Mouse (Mus musculus) heart, embryonic 16.5 days (tissue): ENCODE measurements around the gene Slc20a1. TPM values are rescaled to one million over a fixed set of nuclear protein-coding genes. Genes with fewer than 3 reads are reported as not detected.
A peak's percentile ranks its signal among the peaks of the same experiment; 100 is the strongest.

Experiments
- ATAC-seq: fragments of 200-750 bp; cut with Nextera tagmentation; replicated peaks from 2 replicates; pipeline ENCODE4 v1.8.0; 2017; ENCODE audit warnings: moderate number of reproducible peaks; ENCODE audit not compliant: insufficient read depth, low FRiP score; ENCODE audit errors: extremely low read depth
- H3K27ac ChIP-seq: fragments of 300-500 bp; sonication (generic); 2 replicates; pipeline ENCODE4 v1.5.1; 2014; ENCODE audit warnings: mild to moderate bottlenecking, low read length, control low read depth, moderate library complexity
- H3K27me3 ChIP-seq: fragments of 300-500 bp; sonication (generic); 2 replicates; pipeline ENCODE4 v1.6.1; 2014; ENCODE audit warnings: low read length, mixed read lengths; ENCODE audit not compliant: control insufficient read depth, insufficient read depth
- H3K36me3 ChIP-seq: fragments of 300-500 bp; sonication (generic); 2 replicates; pipeline ENCODE4 v1.6.1; 2014; ENCODE audit not compliant: control insufficient read depth, insufficient read depth
- H3K4me1 ChIP-seq: fragments of 300-500 bp; sonication (generic); 2 replicates; pipeline ENCODE4 v1.6.1; 2014; ENCODE audit warnings: low read length, mixed read lengths; ENCODE audit not compliant: control insufficient read depth, insufficient read depth
- H3K4me2 ChIP-seq: fragments of 300-500 bp; sonication (generic); 2 replicates; pipeline ENCODE4 v1.6.1; 2014; ENCODE audit warnings: low read depth, mild to moderate bottlenecking, control low read depth, low read length
- H3K4me3 ChIP-seq: fragments of 300-500 bp; sonication (generic); 2 replicates; pipeline ENCODE4 v1.5.1; 2014; ENCODE audit warnings: mild to moderate bottlenecking, control low read depth, low read length
- H3K9ac ChIP-seq: fragments of 300-500 bp; sonication (generic); 2 replicates; pipeline ENCODE4 v1.6.1; 2014; ENCODE audit warnings: low read length, control low read depth
- H3K9me3 ChIP-seq: fragments of 300-500 bp; sonication (generic); replicated peaks from 2 replicates; pipeline ENCODE4 v1.6.1; 2016; ENCODE audit warnings: low read length; ENCODE audit not compliant: control insufficient read depth
- WGBS: fragments of 180-500 bp; shearing (Covaris S2); extraction: QIAGEN DNeasy Blood & Tissue Kit; methylation state at CpG from one replicate; pipeline ENCODE4 v1.1.7; 2014; 5-methylcytosine and 5-hydroxymethylcytosine counted together
- polyA plus RNA-seq: library from polyadenylated mRNA; unstranded; fragments of >200 nt; fragmentation: Nextera tagmentation; extraction: Ambion mirVana; gene quantifications from 2 replicates; pipeline ENCODE4 v1.2.1, GENCODE M21; 2015

Gene Slc20a1
- polyA plus RNA-seq, 1 experiment from 2014 or later = 21.1 TPM

DNA sequence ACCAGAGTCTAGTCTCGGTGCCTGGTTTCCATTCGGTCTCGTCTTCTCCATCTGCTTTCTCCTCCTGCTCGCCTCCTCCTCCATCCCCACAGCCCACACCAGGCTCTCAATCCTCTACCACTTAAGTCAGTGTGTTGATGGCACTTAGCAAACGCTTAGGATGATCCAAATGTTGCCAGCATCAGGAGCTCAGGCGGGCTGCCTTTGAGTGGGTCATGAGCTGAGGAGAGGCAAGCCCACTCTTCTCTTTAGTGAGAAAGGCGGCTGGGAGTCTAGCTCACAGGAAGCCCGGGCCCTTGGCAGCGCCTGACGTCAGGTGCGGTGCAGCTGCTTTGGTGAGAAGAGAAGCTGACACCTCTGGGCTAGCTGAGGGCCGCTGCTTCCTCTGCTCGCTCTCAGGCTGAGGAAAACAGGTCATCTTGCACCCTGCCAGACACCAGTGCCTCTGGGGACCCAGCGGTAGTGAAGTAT, 15.0 kb upstream of the Slc20a1 start:
- peak; percentile 46 for ATAC-seq
- 46% methylated on average over 14 of the region's 14 CpGs for WGBS
- H3K36me3 ChIP-seq = no peaks in the 10 kb centered on the region
- H3K4me3 ChIP-seq = no peak overlapping the region
- H3K9ac ChIP-seq = no peak overlapping the region
- no peaks in the 10 kb centered on the region for H3K9me3 ChIP-seq
- H3K27me3 ChIP-seq = no peaks in the 10 kb centered on the region
- peak overlapping the region; percentile 3; the same call in 1 of the 2 replicates for H3K4me2 ChIP-seq
- H3K4me1 ChIP-seq = peaks cover 5% of the 10 kb centered on the region; the same call in 1 of the 2 replicates
- peak overlapping the region; percentile 28; the same call in 1 of the 2 replicates for H3K27ac ChIP-seq

DNA sequence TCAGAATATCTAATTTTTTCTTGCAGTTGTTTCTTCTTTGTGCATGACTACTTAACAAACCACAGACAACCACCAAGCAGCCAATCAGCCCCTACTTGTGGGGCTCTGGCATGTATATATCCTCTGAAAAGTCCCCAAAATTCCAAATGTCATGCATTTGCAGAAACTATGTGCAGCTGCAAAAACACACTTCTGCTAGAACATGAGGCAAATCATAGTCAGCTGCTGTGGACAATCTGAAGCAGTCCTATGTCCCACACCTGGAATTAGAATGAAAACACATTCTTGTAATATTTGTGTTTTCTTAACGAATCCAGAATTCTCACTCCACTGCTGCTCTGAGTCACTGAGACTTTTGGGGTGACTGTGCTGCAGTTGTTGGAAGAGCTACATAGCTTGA, 13.7 kb upstream of the Slc20a1 start:
- ATAC-seq = no peak
- no peaks in the 10 kb centered on the region for H3K9me3 ChIP-seq
- no peaks in the 10 kb centered on the region for H3K27me3 ChIP-seq
- H3K4me3 ChIP-seq = no peak overlapping the region
- no peaks in the 10 kb centered on the region for H3K36me3 ChIP-seq
- peaks cover 5% of the 10 kb centered on the region; the same call in 1 of the 2 replicates for H3K4me1 ChIP-seq
- 64% methylated on average over 1 of the region's 1 CpGs for WGBS
- H3K27ac ChIP-seq = no peak overlapping the region
- no peak overlapping the region for H3K9ac ChIP-seq
- no peak overlapping the region for H3K4me2 ChIP-seq

DNA sequence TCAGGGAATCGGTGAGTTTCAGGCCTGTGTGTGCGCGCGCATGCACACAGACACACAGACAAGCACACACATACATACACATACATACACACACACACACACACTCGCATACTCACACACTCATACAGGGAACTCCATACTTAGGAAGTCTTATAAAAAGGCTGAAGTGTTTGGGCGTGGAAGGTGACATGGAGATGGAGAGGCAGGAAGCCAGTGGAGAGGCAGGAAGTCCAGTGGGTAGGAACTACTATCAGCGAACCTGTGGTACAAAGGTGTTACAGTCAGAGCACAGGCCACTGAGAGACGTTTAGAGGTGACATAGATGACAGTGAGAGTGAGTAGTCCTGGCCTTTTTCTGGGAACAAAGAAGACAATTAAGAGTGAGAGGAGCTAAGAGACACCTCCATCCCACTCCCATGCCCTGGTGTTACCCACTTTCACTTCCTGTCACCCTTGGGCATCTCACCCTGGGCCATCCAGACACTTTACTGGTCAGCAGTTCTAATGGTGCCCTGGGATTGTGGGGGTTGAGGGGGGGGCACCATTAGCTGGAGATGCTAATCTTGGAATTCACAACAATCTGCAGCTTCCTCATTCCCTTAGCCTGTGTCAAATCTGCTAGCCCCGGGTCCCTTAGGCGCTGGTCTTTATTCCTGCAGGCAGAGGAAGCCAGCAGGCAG, 12.8 kb upstream of the Slc20a1 start:
- Histone ChIP-seq H3K27me3 (no peaks in the 10 kb centered on the region), H3K4me1 (peaks cover 5% of the 10 kb centered on the region; the same call in 1 of the 2 replicates), H3K4me3 (no peak overlapping the region), H3K4me2 (no peak overlapping the region), H3K9ac (no peak overlapping the region), H3K27ac (no peak overlapping the region), H3K36me3 (no peaks in the 10 kb centered on the region), H3K9me3 (no peaks in the 10 kb centered on the region)
- no peak for ATAC-seq
- whole genome bisulfite sequencing = 76% methylated on average over 10 of the region's 10 CpGs

DNA sequence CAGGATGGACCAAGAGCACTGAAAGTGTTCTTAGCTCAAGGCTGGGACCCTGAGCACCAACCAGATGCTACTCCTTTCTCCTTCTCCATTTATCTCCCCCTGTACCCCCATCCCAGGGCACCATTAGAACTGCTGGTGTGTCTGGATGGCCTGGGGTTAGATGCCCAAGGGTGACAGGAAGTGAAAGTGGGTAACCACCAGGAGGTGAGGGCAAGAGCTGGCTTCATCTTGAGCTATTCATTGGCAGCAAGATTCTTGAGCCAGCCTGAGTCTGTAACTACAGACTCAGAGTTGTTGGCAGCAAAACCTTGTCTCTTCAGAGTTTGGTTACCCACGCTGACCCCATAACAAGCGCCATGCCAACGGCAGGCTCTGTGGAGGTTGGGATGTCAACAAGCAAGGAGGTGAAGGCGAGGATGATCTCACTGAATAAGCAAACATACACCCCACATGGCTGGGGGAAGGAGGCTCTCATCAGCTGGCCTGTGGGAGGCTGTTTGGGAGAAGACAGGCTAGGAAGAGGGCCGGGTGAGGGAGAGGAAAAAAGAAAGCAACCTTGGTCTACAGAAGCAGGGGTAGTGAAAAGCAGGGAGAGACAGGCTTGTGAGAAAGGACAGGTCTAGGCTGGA, 12.2 kb upstream of the Slc20a1 start:
- H3K4me1 ChIP-seq = peaks cover 5% of the 10 kb centered on the region; the same call in 1 of the 2 replicates
- no peak overlapping the region for H3K4me2 ChIP-seq
- WGBS = 56% methylated on average over 5 of the region's 5 CpGs
- no peak overlapping the region for H3K27ac ChIP-seq
- H3K4me3 ChIP-seq = no peak overlapping the region
- H3K9ac ChIP-seq = no peak overlapping the region
- ATAC-seq = no peak
- H3K27me3 ChIP-seq = no peaks in the 10 kb centered on the region
- H3K9me3 ChIP-seq = no peaks in the 10 kb centered on the region
- H3K36me3 ChIP-seq = no peaks in the 10 kb centered on the region

DNA sequence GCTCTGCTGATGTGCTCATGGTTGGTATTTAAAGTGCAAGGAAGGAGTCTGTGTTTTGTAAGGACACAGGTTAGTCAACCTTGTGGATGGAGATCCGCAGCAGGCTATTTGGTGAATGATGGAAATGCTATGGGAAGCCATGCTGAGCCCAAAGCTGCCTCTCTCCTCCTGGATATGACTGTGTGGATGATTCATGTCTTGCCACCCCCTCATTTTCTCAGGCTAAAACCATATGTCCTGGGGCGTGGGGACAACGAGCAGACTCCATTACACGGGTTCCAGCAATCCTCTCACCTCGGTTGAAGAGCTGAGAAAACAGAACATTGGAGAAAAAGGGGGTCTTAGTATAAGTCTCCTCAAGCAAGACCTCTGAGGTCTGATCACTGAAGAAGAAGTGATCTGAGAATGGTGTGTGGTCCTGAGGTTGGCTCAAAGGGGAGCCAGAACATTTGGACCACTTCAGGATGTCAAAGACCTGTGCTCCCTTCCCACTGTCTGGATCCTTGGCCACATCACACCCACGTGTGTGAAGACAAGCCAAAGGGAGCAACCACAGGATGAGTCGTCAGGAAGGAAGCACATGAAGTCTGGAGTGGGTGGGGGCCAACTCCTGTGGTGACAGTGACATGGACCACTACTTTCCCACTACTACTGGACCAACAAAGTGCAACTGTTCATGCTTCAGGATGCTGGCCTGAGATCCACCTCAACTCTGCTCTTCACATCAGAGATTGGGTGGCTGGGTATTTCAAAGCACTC, 6.0 kb upstream of the Slc20a1 start:
- H3K4me2 ChIP-seq = no peak overlapping the region
- no peaks in the 10 kb centered on the region for H3K9me3 ChIP-seq
- no peak for ATAC-seq
- no peaks in the 10 kb centered on the region for H3K27me3 ChIP-seq
- 73% methylated on average over 7 of the region's 7 CpGs for WGBS
- H3K4me3 ChIP-seq = no peak overlapping the region
- H3K27ac ChIP-seq = no peak overlapping the region
- H3K4me1 ChIP-seq = peaks cover 7% of the 10 kb centered on the region
- no peak overlapping the region for H3K9ac ChIP-seq
- H3K36me3 ChIP-seq = no peaks in the 10 kb centered on the region

DNA sequence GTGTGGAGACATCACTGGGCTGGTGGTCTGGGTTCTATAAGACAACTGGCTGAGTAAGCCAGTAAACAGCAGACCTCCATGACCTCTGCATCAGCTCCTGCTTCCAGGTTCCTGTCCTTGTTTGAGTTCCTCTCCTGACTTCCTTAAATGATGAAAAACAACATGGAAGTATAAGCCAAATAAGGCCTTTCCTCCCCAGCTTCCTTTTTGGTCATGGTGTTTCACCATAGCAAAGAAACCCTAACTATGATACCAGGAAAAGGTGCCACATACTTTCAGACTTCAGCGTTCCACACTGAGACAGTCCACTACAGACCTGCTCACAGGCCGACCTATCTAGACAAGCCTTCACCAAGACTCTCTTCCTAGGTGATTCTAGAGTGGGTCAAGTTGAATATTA, 2.2 kb upstream of the Slc20a1 start:
- Histone ChIP-seq H3K27ac (no peak overlapping the region), H3K4me3 (no peak overlapping the region), H3K9me3 (no peaks in the 10 kb centered on the region), H3K36me3 (peaks cover 3% of the 10 kb centered on the region; the same call in 1 of the 2 replicates), H3K27me3 (no peaks in the 10 kb centered on the region), H3K9ac (no peak overlapping the region), H3K4me1 (peaks cover 19% of the 10 kb centered on the region), H3K4me2 (no peak overlapping the region)
- no peak for ATAC-seq
- 98% methylated on average over 2 of the region's 2 CpGs for whole genome bisulfite sequencing

DNA sequence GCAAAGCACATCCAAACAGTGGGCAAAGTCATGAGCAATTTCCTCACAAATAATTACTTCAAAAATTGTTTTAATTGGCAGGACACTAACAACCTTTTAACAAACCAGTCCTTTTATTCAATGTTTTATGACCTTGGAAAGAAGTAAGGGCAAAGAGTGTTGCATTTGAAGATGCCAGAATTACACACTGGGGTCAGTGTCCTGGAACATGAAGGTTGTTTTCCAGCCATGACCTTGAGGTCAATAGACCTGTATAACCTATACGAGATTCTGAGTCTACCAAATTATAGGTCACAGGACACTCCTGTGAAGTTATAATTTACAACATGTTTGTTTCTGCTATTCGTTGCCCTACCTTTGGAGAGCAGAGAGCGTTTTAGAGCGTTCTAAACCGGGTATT, 1.4 kb upstream of the Slc20a1 start:
- WGBS = 72% methylated on average over 5 of the region's 5 CpGs
- Histone ChIP-seq H3K9ac (peak overlapping the region; percentile 91; the same call in 1 of the 2 replicates), H3K4me1 (peaks cover 20% of the 10 kb centered on the region), H3K4me3 (peak overlapping the region; percentile 93), H3K9me3 (no peaks in the 10 kb centered on the region), H3K27me3 (no peaks in the 10 kb centered on the region), H3K27ac (no peak overlapping the region), H3K36me3 (peaks cover 10% of the 10 kb centered on the region), H3K4me2 (peak overlapping the region; percentile 90)
- no peak for ATAC-seq

DNA sequence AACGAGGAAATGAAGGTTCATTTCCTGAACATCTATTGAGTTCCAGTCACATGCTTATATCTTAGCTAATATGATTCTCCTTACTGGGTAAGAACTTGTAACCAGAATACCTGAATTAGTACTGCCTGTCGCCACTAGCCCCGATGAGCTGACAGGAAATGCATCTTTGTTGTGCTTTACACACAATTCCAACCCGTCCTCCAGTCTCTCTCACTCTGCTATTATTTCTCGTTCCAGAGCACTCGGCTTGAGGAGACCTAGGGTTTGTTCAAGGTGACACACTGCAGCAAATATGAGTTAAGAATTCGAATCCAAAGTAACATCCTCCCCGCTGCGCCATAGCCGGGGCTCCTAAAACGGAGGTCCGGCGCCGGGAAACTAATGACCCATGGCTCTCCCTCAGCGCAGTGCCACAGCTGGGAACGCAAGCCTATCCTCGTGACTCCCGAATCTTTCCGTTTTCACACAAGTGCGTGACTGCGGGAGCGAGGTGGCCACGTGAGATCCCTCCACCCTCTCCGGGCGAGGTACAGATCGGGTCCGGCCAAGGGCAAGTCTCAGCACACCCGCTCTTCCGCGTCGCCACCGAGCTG, 625 bp upstream of the Slc20a1 start:
- H3K27ac ChIP-seq = peak overlapping the region; percentile 88
- peaks cover 20% of the 10 kb centered on the region for H3K4me1 ChIP-seq
- peak overlapping the region; percentile 91 for H3K9ac ChIP-seq
- H3K4me2 ChIP-seq = peak overlapping the region; percentile 90
- peaks cover 15% of the 10 kb centered on the region for H3K36me3 ChIP-seq
- peak overlapping the region; percentile 93 for H3K4me3 ChIP-seq
- no peaks in the 10 kb centered on the region for H3K27me3 ChIP-seq
- WGBS = 1% methylated on average over 32 of the region's 32 CpGs
- no peaks in the 10 kb centered on the region for H3K9me3 ChIP-seq
- no peak for ATAC-seq
